Mouse (Mus musculus) adrenal gland, postnatal 14 days (tissue): ENCODE data around the gene Etv5. TPM values are rescaled to one million over a fixed set of nuclear protein-coding genes. Genes with fewer than 3 reads are reported as not detected.

Source experiments
- DNase-seq: peaks from one replicate; pipeline ENCODE4 v3.0.0; 2021; ENCODE audit warnings: mixed read lengths
- long read RNA-seq, 2 experiments: library from polyadenylated mRNA; stranded (forward); transcript quantifications; one replicate each; pipeline ENCODE4 v2.0.0; 2021
- total RNA-seq: library from RNA; stranded (reverse); gene quantifications from 2 replicates; pipeline ENCODE4 v1.2.3, GENCODE M21; 2021

Etv5 gene
- total RNA-seq: 23.7 and 24.4 TPM in 2 replicates
- long read RNA-seq, experiment 1, transcript Etv5-201 (13 exons, 3,975 nt): major isoform, 8 of 17 reads
- long read RNA-seq, experiment 1, partial matches to known transcripts: 6 of 17 reads
- long read RNA-seq, experiment 1, other reads (novel, unspliced or antisense): 3 of 17 reads
- long read RNA-seq, experiment 2, transcript Etv5-201 (13 exons, 3,975 nt): major isoform, 9 of 14 reads
- long read RNA-seq, experiment 2, partial matches to known transcripts: 2 of 14 reads
- long read RNA-seq, experiment 2, other reads (novel, unspliced or antisense): 3 of 14 reads

GRCm38 (mm10) chr16:22439499-22440177 lies at the start of gene Etv5:
Gene Etv5 (minus strand): TSS chr16:22439719.
- peak; percentile 99 for DNase-seq

GRCm38 (mm10) chr16:22483900-22484299 lies 44.4 kb upstream of the Etv5 start:
- DNase-seq: no peak

- no peak for DNase-seq
These were observed 39.8 kb upstream of the Etv5 start for GRCm38 (mm10) chr16:22479322-22479721.

- no peak for DNase-seq
These were observed 32.2 kb upstream of the Etv5 start for GRCm38 (mm10) chr16:22471728-22472127.

GRCm38 (mm10) chr16:22469385-22469784 lies 29.9 kb upstream of the Etv5 start:
- peak; percentile 30 for DNase-seq

- no peak for DNase-seq
These were observed 27.6 kb upstream of the Etv5 start for GRCm38 (mm10) chr16:22467111-22467510.

GRCm38 (mm10) chr16:22466381-22466780 lies 26.9 kb upstream of the Etv5 start:
- no peak for DNase-seq

- DNase-seq: no peak
These were observed 22.7 kb upstream of the Etv5 start for GRCm38 (mm10) chr16:22462220-22462619.

- DNase-seq: no peak
These were observed 22.2 kb upstream of the Etv5 start for GRCm38 (mm10) chr16:22461728-22462127.

- DNase-seq: no peak
These were observed 21.4 kb upstream of the Etv5 start for GRCm38 (mm10) chr16:22460960-22461359.

- DNase-seq: peak; percentile 13
These were observed 12.6 kb upstream of the Etv5 start for GRCm38 (mm10) chr16:22452082-22452481.

- no peak for DNase-seq
These were observed 8.6 kb upstream of the Etv5 start for GRCm38 (mm10) chr16:22448093-22448492.

GRCm38 (mm10) chr16:22444786-22445185 lies 5.3 kb upstream of the Etv5 start:
- no peak for DNase-seq

- DNase-seq: no peak
These were observed 2.7 kb upstream of the Etv5 start for GRCm38 (mm10) chr16:22442202-22442601.

GRCm38 (mm10) chr16:22441317-22441716 lies 1.8 kb upstream of the Etv5 start:
- no peak for DNase-seq

GRCm38 (mm10) chr16:22440269-22440668 lies 750 bp upstream of the Etv5 start:
- peak; percentile 70 for DNase-seq

- peak; percentile 84 for DNase-seq
These were observed 812 bp downstream of the Etv5 start for GRCm38 (mm10) chr16:22438441-22439373.

- no peak for DNase-seq
These were observed 3.4 kb downstream of the Etv5 start for GRCm38 (mm10) chr16:22436106-22436505.

- peak; percentile 59 for DNase-seq
These were observed 5.0 kb downstream of the Etv5 start for GRCm38 (mm10) chr16:22434530-22434929.

GRCm38 (mm10) chr16:22433944-22434343 lies 5.6 kb downstream of the Etv5 start:
- no peak for DNase-seq

GRCm38 (mm10) chr16:22431773-22432172 lies 7.7 kb downstream of the Etv5 start:
- no peak for DNase-seq

- no peak for DNase-seq
These were observed 8.2 kb downstream of the Etv5 start for GRCm38 (mm10) chr16:22431335-22431734.
